Mouse (Mus musculus) forebrain, embryonic 16.5 days (tissue): ENCODE measurements at regions not wholly inside any gene's neighbourhood (a gene's known extent, or its start where the extent isn't known, plus 50 kb on each side); places are given as distances from the start of the nearest gene placed in this dataset.

Experiments used
- ATAC-seq: fragments of 200-750 bp; cut with Nextera tagmentation; 2 replicates; pipeline ENCODE4 v1.8.0; 2017; ENCODE audit warnings: mild to moderate bottlenecking, moderate library complexity
- H3K27ac ChIP-seq: fragments of 300-500 bp; sonication (generic); 2 replicates; pipeline ENCODE4 v1.5.1; 2014; ENCODE audit warnings: low read length, control low read depth
- H3K27me3 ChIP-seq: fragments of 300-500 bp; sonication (generic); replicated peaks from 2 replicates; pipeline ENCODE4 v1.6.1; 2014; ENCODE audit warnings: low read length; ENCODE audit not compliant: control insufficient read depth, insufficient read depth
- H3K36me3 ChIP-seq: fragments of 300-500 bp; sonication (generic); 2 replicates; pipeline ENCODE4 v1.6.1; 2014; ENCODE audit not compliant: control insufficient read depth, insufficient read depth
- H3K4me1 ChIP-seq: fragments of 300-500 bp; sonication (generic); replicated peaks from 2 replicates; pipeline ENCODE4 v1.6.1; 2014; ENCODE audit warnings: low read length; ENCODE audit not compliant: control insufficient read depth, insufficient read depth
- H3K4me2 ChIP-seq: fragments of 300-500 bp; sonication (generic); 2 replicates; pipeline ENCODE4 v1.6.1; 2014; ENCODE audit warnings: mild to moderate bottlenecking, low read length, control low read depth
- H3K4me3 ChIP-seq: fragments of 300-500 bp; sonication (generic); replicated peaks from 2 replicates; pipeline ENCODE4 v1.5.1; 2014; ENCODE audit warnings: mild to moderate bottlenecking, low read length, control low read depth
- H3K9ac ChIP-seq: fragments of 300-500 bp; sonication (generic); replicated peaks from 2 replicates; pipeline ENCODE4 v1.6.1; 2014; ENCODE audit warnings: low read depth, low read length, control low read depth
- H3K9me3 ChIP-seq: fragments of 300-500 bp; sonication (generic); 2 replicates; pipeline ENCODE4 v1.6.1; 2016; ENCODE audit warnings: low read length; ENCODE audit not compliant: control insufficient read depth
- WGBS: fragments of 180-500 bp; shearing (Covaris S2); extraction: QIAGEN DNeasy Blood & Tissue Kit; methylation state at CpG from one replicate; pipeline ENCODE4 v1.1.7; 2014; 5-methylcytosine and 5-hydroxymethylcytosine counted together

GRCm38 (mm10) chr15:68866471-68866870 lies 2365.8 kb upstream of the Lrrc6 start:
- 69% methylated on average over 2 of the region's 2 CpGs for WGBS

GRCm38 (mm10) chr15:68864234-68864633 lies 2363.5 kb upstream of the Lrrc6 start:
- H3K27me3 ChIP-seq, result no peaks in the 10 kb centered on the region
- no peaks in the 10 kb centered on the region for H3K36me3 ChIP-seq
- H3K4me1 ChIP-seq, result no peaks in the 10 kb centered on the region
- WGBS, result 97% methylated on average over 1 of the region's 1 CpGs
- peak; percentile 52 for ATAC-seq
- no peak overlapping the region for H3K27ac ChIP-seq
- no peak overlapping the region for H3K9ac ChIP-seq
- no peak overlapping the region for H3K4me2 ChIP-seq
- H3K9me3 ChIP-seq, result no peaks in the 10 kb centered on the region
- no peak overlapping the region for H3K4me3 ChIP-seq

More at GRCm38 (mm10) chr15:68866471-68866870, 2365.8 kb upstream of the Lrrc6 start:
- no peak overlapping the region for H3K9ac ChIP-seq
- ATAC-seq, result no peak
- H3K9me3 ChIP-seq, result no peaks in the 10 kb centered on the region
- no peaks in the 10 kb centered on the region for H3K27me3 ChIP-seq
- H3K36me3 ChIP-seq, result no peaks in the 10 kb centered on the region
- no peak overlapping the region for H3K4me3 ChIP-seq
- H3K27ac ChIP-seq, result no peak overlapping the region
- H3K4me2 ChIP-seq, result no peak overlapping the region
- H3K4me1 ChIP-seq, result no peaks in the 10 kb centered on the region
